Mouse (Mus musculus): Measurements from ENCODE around the gene Zfp51. TPM values are rescaled to one million over a fixed set of nuclear protein-coding genes. Genes with fewer than 3 reads are reported as not detected.

The Zfp51 gene
- total RNA-seq, 1 experiment from 2014 or later = 15.7 TPM

GRCm38 (mm10) chr17:21509756-21510155 is 59.6 kb downstream of the Zfp51 start:
- no peak for ATAC-seq (replicated peaks; ENCODE audit: low read depth, poor library complexity, severe bottlenecking)

Other genes with a start within 250 kb of the Zfp51 start
- not detected in 2 replicates for gene Vmn1r234, start 224.3 kb upstream of the Zfp51 start, total RNA-seq (2017)
- gene Vmn1r235, start 194.0 kb upstream of the Zfp51 start, total RNA-seq (2017) = not detected in 2 replicates
- gene Vmn1r236, start 167.4 kb upstream of the Zfp51 start, total RNA-seq (2017) = not detected in 2 replicates
- not detected in 2 replicates for gene Vmn1r237, start 138.5 kb upstream of the Zfp51 start, total RNA-seq (2017)
- gene Zfp677, start 66.6 kb upstream of the Zfp51 start, total RNA-seq (2017) = 13.7 and 16.6 TPM in 2 replicates
- 5.9 and 6.3 TPM in 2 replicates for gene Zfp54, start 27.1 kb upstream of the Zfp51 start, total RNA-seq (2017)
- gene Zfp53, start 38.6 kb downstream of the Zfp51 start, total RNA-seq (2017) = 9.1 and 14.6 TPM in 2 replicates
- gene Zfp52, start 85.2 kb downstream of the Zfp51 start, total RNA-seq (2017) = 39.2 and 47.4 TPM in 2 replicates
- 2.9 and 5.2 TPM in 2 replicates for gene Zfp948, start 116.6 kb downstream of the Zfp51 start, total RNA-seq (2017)
- 4.7 and 6.5 TPM in 2 replicates for gene Zfp983, start 200.2 kb downstream of the Zfp51 start, total RNA-seq (2017)
- 26.4 TPM in 1 of 2 replicates, not detected in the other for gene Gm10226, start 241.5 kb downstream of the Zfp51 start, total RNA-seq (2017)

Data from common myeloid progenitor, adult 5-6 weeks (primary cell).